Mouse (Mus musculus) CH12.LX (cell line): Measurements from ENCODE around the gene Saal1. TPM values are rescaled to one million over a fixed set of nuclear protein-coding genes. Genes with fewer than 3 reads are reported as not detected.
A peak's percentile ranks its signal among the peaks of the same experiment; 100 is the strongest.

ENCODE experiments used
- DNase-seq: peaks from one replicate; pipeline ENCODE4 v3.0.0-alpha.2; 2013; ENCODE audit errors: extremely low read depth
- H3K27ac ChIP-seq: 2 replicates; pipeline ENCODE4 v1.5.1; 2012; ENCODE audit warnings: low read depth, mild to moderate bottlenecking, control low read depth, moderate library complexity; ENCODE audit not compliant: insufficient read depth
- H3K27me3 ChIP-seq: replicated peaks from 2 replicates; pipeline ENCODE3; 2012; ENCODE audit warnings: inconsistent platforms
- H3K36me3 ChIP-seq, 2 experiments: replicated peaks in 1 of 2; 2 replicates each; pipeline versions ENCODE3 to v1.6.1; 2012; ENCODE audit warnings: inconsistent platforms in 1 of 2, low read length in 1 of 2, mild to moderate bottlenecking in 1 of 2, mixed read lengths in 1 of 2, moderate library complexity in 1 of 2; ENCODE audit not compliant: control insufficient read depth in 1 of 2, insufficient read depth in 1 of 2
- H3K4me1 ChIP-seq, 2 experiments: 2 replicates each; pipeline ENCODE4 v1.6.1; 2012; ENCODE audit warnings: inconsistent platforms in 1 of 2, moderate library complexity in 1 of 2; ENCODE audit not compliant: insufficient read depth in 2 of 2, control insufficient read depth in 1 of 2
- H3K4me2 ChIP-seq: 2 replicates; pipeline ENCODE4 v1.6.1; 2012; ENCODE audit warnings: low read depth, mild to moderate bottlenecking, control low read depth; ENCODE audit not compliant: poor library complexity, insufficient read depth, severe bottlenecking
- H3K4me3 ChIP-seq, 3 experiments: fragments of 150-350 bp in 1 of 3; sonication (generic) in 1 of 3; replicated peaks in 1 of 3; 2 replicates each; pipeline versions ENCODE3 to v1.5.1; 2011 to 2012; ENCODE audit warnings: low read depth in 2 of 3, low read length in 2 of 3, mild to moderate bottlenecking in 2 of 3, moderate library complexity in 2 of 3, control low read depth in 1 of 3, improper control_type of control experiment in 1 of 3, inconsistent platforms in 1 of 3, mixed read lengths in 1 of 3; ENCODE audit not compliant: poor library complexity in 1 of 3
- H3K79me2 ChIP-seq: replicated peaks from 2 replicates; pipeline ENCODE4 v1.6.1; 2012; ENCODE audit warnings: mild to moderate bottlenecking, moderate library complexity; ENCODE audit not compliant: control insufficient read depth, poor library complexity, insufficient read depth, severe bottlenecking; ENCODE audit errors: extremely low read depth
- H3K9ac ChIP-seq: 2 replicates; pipeline ENCODE4 v1.6.1; 2012; ENCODE audit warnings: low read depth, mild to moderate bottlenecking, control low read depth, moderate library complexity; ENCODE audit not compliant: insufficient read depth
- H3K9me3 ChIP-seq: replicated peaks from 2 replicates; pipeline ENCODE3; 2012; ENCODE audit warnings: low read length, inconsistent platforms, mixed read lengths
- CHD2 ChIP-seq: IDR thresholded peaks from 2 replicates; pipeline ENCODE4 v1.6.1; 2011; ENCODE audit warnings: low read length, improper control_type of control experiment
- CTCF ChIP-seq, 2 experiments: IDR thresholded peaks in 1 of 2; conservative IDR thresholded peaks in 1 of 2; 2 replicates each; pipeline ENCODE4 v1.5.1; 2011 to 2012; ENCODE audit warnings: low read depth in 2 of 2, low read length in 2 of 2, improper control_type of control experiment in 1 of 2, inconsistent platforms in 1 of 2, mild to moderate bottlenecking in 1 of 2, moderate library complexity in 1 of 2
- IRF4 ChIP-seq: IDR thresholded peaks from 2 replicates; pipeline ENCODE4 v1.6.1; 2014; ENCODE audit warnings: low read depth, mild to moderate bottlenecking, inconsistent platforms, low read length, improper control_type of control experiment
- MAX ChIP-seq: IDR thresholded peaks from 2 replicates; pipeline ENCODE4 v1.6.1; 2011; ENCODE audit warnings: low read length, improper control_type of control experiment
- MXI1 ChIP-seq: IDR thresholded peaks from 2 replicates; pipeline ENCODE4 v1.6.1; 2011; ENCODE audit warnings: mild to moderate bottlenecking, low read depth, low read length, improper control_type of control experiment
- POLR2AphosphoS2 ChIP-seq: IDR thresholded peaks from 2 replicates; pipeline ENCODE4 v1.6.1; 2011; ENCODE audit warnings: low read depth, low read length, improper control_type of control experiment
- RAD21 ChIP-seq: IDR thresholded peaks from 2 replicates; pipeline ENCODE4 v1.6.1; 2011; ENCODE audit warnings: low read depth, mild to moderate bottlenecking, low read length, improper control_type of control experiment, moderate library complexity
- SMC3 ChIP-seq: IDR thresholded peaks from 2 replicates; pipeline ENCODE4 v1.6.1; 2011; ENCODE audit warnings: low read depth, low read length, improper control_type of control experiment
- USF2 ChIP-seq: conservative IDR thresholded peaks from 2 replicates; pipeline ENCODE4 v1.6.1; 2011; ENCODE audit warnings: low read depth, low read length, improper control_type of control experiment
- ZC3H11A ChIP-seq: IDR thresholded peaks from 2 replicates; pipeline ENCODE4 v1.6.1; 2012; ENCODE audit warnings: low read depth, mild to moderate bottlenecking, inconsistent platforms, low read length, improper control_type of control experiment
- ZMIZ1 ChIP-seq: IDR thresholded peaks from 2 replicates; pipeline ENCODE4 v1.6.1; 2012; ENCODE audit warnings: low read depth, mild to moderate bottlenecking, inconsistent platforms, low read length, improper control_type of control experiment
- dilution Hi-C: fragments of 300-500 bp; cut with MboI; formaldehyde crosslinking; loops from 2 replicates; pipeline ENCODE4 v1.14.3; 2020; ENCODE audit warnings: low sequenced_read_pairs; ENCODE audit not compliant: extremely low pct_unique_long_range_greater_than_20kb, extremely low pct_ligation_motif_present
- in situ Hi-C: fragments of 300-500 bp; cut with MboI; formaldehyde crosslinking; loops from 3 replicates; pipeline ENCODE4 v1.14.3; 2019; ENCODE audit warnings: low sequenced_read_pairs, low pct_ligation_motif_present, low pct_unique_long_range_greater_than_20kb, mixed read lengths
- polyA plus RNA-seq: library from polyadenylated mRNA; unstranded; fragments of >175 nt; gene quantifications from 2 replicates; pipeline ENCODE4 v1.2.1, GENCODE M21; 2012; ENCODE audit warnings: low read depth; ENCODE audit not compliant: insufficient read length
- total RNA-seq, 2 experiments: library from RNA; depleted of rRNA; stranded (reverse); fragments of 300-350 nt in 1 of 2; fragments of >200 nt in 1 of 2; gene quantifications; 2 replicates each; pipeline ENCODE4 v1.2.3; 2012 to 2014

The Saal1 gene
- total and polyA plus RNA-seq, 3 experiments: 15.2 to 24.5 (median 16.6) TPM

GRCm38 (mm10) chr7:46648431-46649140 lies 61.9 kb downstream of the Saal1 start:
- Histone ChIP-seq H3K27ac (no peak overlapping the region), H3K79me2 (no peaks in the 10 kb centered on the region), H3K36me3 (no peaks in the 10 kb centered on the region), H3K9ac (no peak overlapping the region), H3K4me3 (no peak overlapping the region), H3K4me2 (no peak overlapping the region), H3K9me3 (no peaks in the 10 kb centered on the region), H3K4me1 (0 out of 4 replicates have a peak, but pooled peaks cover 0 to 2% of the 10 kb centered on the region in 2 experiments), H3K27me3 (peaks cover 11% of the 10 kb centered on the region)
- no peak for DNase-seq
- TF ChIP-seq MXI1: no peak
- TF ChIP-seq SMC3: no peak
- no peak for TF ChIP-seq ZMIZ1
- no peak for TF ChIP-seq USF2
- TF ChIP-seq POLR2AphosphoS2: no peak
- TF ChIP-seq IRF4: no peak
- TF ChIP-seq CHD2: no peak
- no peak for TF ChIP-seq CTCF (conservative IDR thresholded peaks at IDR 0.05 in 1 of 2, IDR thresholded peaks at IDR 0.05 in 1 of 2; ENCODE audit: low read depth in 2 of 2, low read length in 2 of 2)
- no peak for TF ChIP-seq RAD21
- TF ChIP-seq MAX: no peak
- dilution Hi-C loops (no loop called here), in situ Hi-C loops (no loop called here)

GRCm38 (mm10) chr7:46643172-46643571 lies 67.3 kb downstream of the Saal1 start:
- Histone ChIP-seq H3K27me3 (peaks cover 19% of the 10 kb centered on the region), H3K36me3 (peaks cover 0 to under 1% of the 10 kb centered on the region in 2 experiments), H3K9ac (no peak overlapping the region), H3K4me3 (no peak overlapping the region), H3K9me3 (no peaks in the 10 kb centered on the region), H3K4me1 (peaks cover 0 to 11% of the 10 kb centered on the region in 2 experiments; a peak in 2 of 4 replicates), H3K4me2 (no peak overlapping the region), H3K27ac (no peak overlapping the region), H3K79me2 (no peaks in the 10 kb centered on the region)
- DNase-seq: no peak
- dilution Hi-C loops: no loop called here
- TF ChIP-seq ZC3H11A (no peak), CTCF (conservative IDR thresholded peaks at IDR 0.05 in 1 of 2, IDR thresholded peaks at IDR 0.05 in 1 of 2; ENCODE audit: low read depth in 2 of 2, low read length in 2 of 2) (peak in 1 of 2 experiments; percentile 53; a peak in 2 of 4 replicates), RAD21 (peak; percentile 49)
- in situ Hi-C loops: no loop called here

- no peak for DNase-seq
- H3K27me3 ChIP-seq: peaks cover 11% of the 10 kb centered on the region
- no peaks in the 10 kb centered on the region for H3K79me2 ChIP-seq
- no peak for TF ChIP-seq ZMIZ1
- in situ Hi-C loops (no loop called here), dilution Hi-C loops (no loop called here)
- no peak overlapping the region for H3K27ac ChIP-seq
- no peaks in the 10 kb centered on the region for H3K9me3 ChIP-seq
- H3K4me2 ChIP-seq: peak overlapping the region; percentile 95; the same call in 1 of the 2 replicates
- H3K4me1 ChIP-seq: peaks cover 0 to 23% of the 10 kb centered on the region in 2 experiments; a peak in 2 of 4 replicates
- H3K36me3 ChIP-seq: peaks cover 0 to 19% of the 10 kb centered on the region in 2 experiments
- peak overlapping the region; percentile 38 to 95 (median 86) for H3K4me3 ChIP-seq
- H3K9ac ChIP-seq: 0 out of 2 replicates have a peak overlapping the region, but pooled peaks have one; percentile 34
Observed at GRCm38 (mm10) chr7:46640062-46640461, 70.4 kb downstream of the Saal1 start.
